Mouse (Mus musculus): ENCODE measurements around the gene Gm6367. TPM values are rescaled to one million over a fixed set of nuclear protein-coding genes. Genes with fewer than 3 reads are reported as not detected.
"Not testable (repeated sequence)": the region's sequence is repeated elsewhere in the genome, so short reads cannot be mapped to it uniquely, and the experiment has no call there.

The Gm6367 gene
- polyA plus RNA-seq (2012; fragmentation: generic; extraction: Trizol): not detected
- long read RNA-seq, experiment 1: 0 reads
- long read RNA-seq, experiment 2: 0 reads

- H3K27me3 ChIP-seq (ENCODE audit: control insufficient read depth, insufficient read depth, insufficient read length); H3K4me3 ChIP-seq (ENCODE audit: insufficient read depth, poor library complexity, severe bottlenecking); H3K79me2 ChIP-seq (ENCODE audit: control insufficient read depth, insufficient read depth); H3K79me3 ChIP-seq (ENCODE audit: low read depth); H3K36me3 ChIP-seq (ENCODE audit: control insufficient read depth, insufficient read depth); H3ac ChIP-seq (ENCODE audit: control insufficient read depth, insufficient read length, low read depth): not testable (repeated sequence)
These were observed at the start of gene Gm6367 for GRCm38 (mm10) chr5:94988326-94988725. Gene Gm6367, plus strand, starts transcription at chr5:94988626.

Other genes with a start within 250 kb of the Gm6367 start
- gene Gm3183, start 123.2 kb upstream of the Gm6367 start, polyA plus RNA-seq (2012; fragmentation: generic; extraction: Trizol): not detected
- not detected for gene Gm7942, start 118.3 kb downstream of the Gm6367 start, polyA plus RNA-seq (2012; fragmentation: generic; extraction: Trizol)
- gene Gm16513, start 194.0 kb downstream of the Gm6367 start, polyA plus RNA-seq (2012; fragmentation: generic; extraction: Trizol): not detected